ENCODE assay signal across 19 mouse cellular contexts in genomic region chr6:71471830-71472520, GRCm38 (mm10).
"Had no signal": no experiment of that assay in that cellular context is flagged by ENCODE, and none has a peak within 500 bp of the region (broad histone marks: within the 10 kb centered on the region; RNA-seq: fewer than 3 reads in every experiment).

No protein-coding gene starts in this region.

- H3K4me1 ChIP-seq: midbrain, embryonic 10.5 days; midbrain, embryonic 12.5 days; neural tube, embryonic 12.5 days had no signal

- H3K27me3 ChIP-seq: midbrain, embryonic 12.5 days; neural tube, embryonic 12.5 days had no signal

- ATAC-seq: midbrain, embryonic 16.5 days had no signal

- H3K4me3 ChIP-seq: midbrain, embryonic 10.5 days; midbrain, embryonic 12.5 days; myocyte; neural tube, embryonic 12.5 days had no signal

- DNase-seq: lung, adult 18-20 months; lung, embryonic 14.5 days; lung, postnatal 10 days; lung, postnatal 4 days; midbrain, embryonic 14.5 days; retina, postnatal 1 day; right cerebral cortex, adult 18-20 months; right cerebral cortex, postnatal 25 days; right cerebral cortex, postnatal 4 days; spleen, adult 18-20 months; thymus, adult 2 months; thymus, postnatal 25 days; thymus, postnatal 4 days had no signal

- H3K27ac ChIP-seq: liver, embryonic 14.5 days; midbrain, embryonic 10.5 days; midbrain, embryonic 12.5 days; neural tube, embryonic 12.5 days had no signal

- H3K4me2 ChIP-seq: lung, embryonic 14.5 days; midbrain, embryonic 12.5 days; neural tube, embryonic 12.5 days had no signal

- H3K36me3 ChIP-seq: midbrain, embryonic 10.5 days; midbrain, embryonic 12.5 days; neural tube, embryonic 12.5 days had no signal

- H3K9ac ChIP-seq: liver, embryonic 14.5 days; lung, embryonic 14.5 days; midbrain, embryonic 12.5 days; neural tube, embryonic 12.5 days had no signal

- H3K9me3 ChIP-seq: midbrain, embryonic 10.5 days; midbrain, embryonic 12.5 days; neural tube, embryonic 12.5 days had no signal
